33 mouse cellular contexts compared by ENCODE assay signal in genomic region chr3:105901468-105901867, GRCm38 (mm10). TPM values are rescaled to one million over a fixed set of nuclear protein-coding genes. Genes with fewer than 3 reads are reported as not detected.
"Had no signal": no experiment of that assay in that cellular context is flagged by ENCODE, and none has a peak within 500 bp of the region (broad histone marks: within the 10 kb centered on the region; RNA-seq: fewer than 3 reads in every experiment).

No protein-coding gene starts in this region.

- H3K4me3 ChIP-seq: embryonic facial prominence, embryonic 10.5 days; embryonic facial prominence, embryonic 12.5 days; embryonic facial prominence, embryonic 13.5 days; embryonic facial prominence, embryonic 15.5 days; erythroblast, embryonic 14.5 days; forebrain, embryonic 10.5 days; forebrain, embryonic 12.5 days; forebrain, embryonic 13.5 days; forebrain, embryonic 15.5 days; gastrocnemius, adult 2 months had no signal

- DNase-seq: cerebellum, adult 18-20 months; cerebellum, adult 2 months; cerebellum, adult 8-10 months; cerebellum, adult 9-10 months; cerebellum, adult 9-11 months; cerebellum, postnatal 10 days; cerebellum, postnatal 14 days; cerebellum, postnatal 25 days; cerebellum, postnatal 36 days; embryo, embryonic 11 days; forebrain, postnatal 0 days; gastrocnemius, adult 2 months; gastrocnemius, postnatal 10 days; gastrocnemius, postnatal 14 days; gastrocnemius, postnatal 25 days; gastrocnemius, postnatal 36 days had no signal

- H3K4me2 ChIP-seq: embryonic facial prominence, embryonic 12.5 days; embryonic facial prominence, embryonic 13.5 days; embryonic facial prominence, embryonic 15.5 days; forebrain, embryonic 12.5 days; forebrain, embryonic 13.5 days; forebrain, embryonic 15.5 days had no signal

- H3K4me1 ChIP-seq: embryonic facial prominence, embryonic 10.5 days; embryonic facial prominence, embryonic 12.5 days; embryonic facial prominence, embryonic 13.5 days; forebrain, embryonic 13.5 days; forebrain, embryonic 15.5 days had no signal

- ATAC-seq: forebrain, embryonic 13.5 days; forebrain, embryonic 14.5 days; forebrain, embryonic 15.5 days; forebrain, embryonic 16.5 days; forebrain, postnatal 0 days had no signal

- H3K27ac ChIP-seq: embryonic facial prominence, embryonic 10.5 days; embryonic facial prominence, embryonic 12.5 days; embryonic facial prominence, embryonic 13.5 days; embryonic facial prominence, embryonic 15.5 days; forebrain, embryonic 10.5 days; forebrain, embryonic 12.5 days; forebrain, embryonic 13.5 days; forebrain, embryonic 15.5 days; gastrocnemius, adult 2 months had no signal

- H3K36me3 ChIP-seq: embryonic facial prominence, embryonic 10.5 days; embryonic facial prominence, embryonic 12.5 days; embryonic facial prominence, embryonic 13.5 days; embryonic facial prominence, embryonic 15.5 days; forebrain, embryonic 10.5 days; forebrain, embryonic 12.5 days; forebrain, embryonic 15.5 days had no signal

- H3K9me3 ChIP-seq: embryonic facial prominence, embryonic 10.5 days; embryonic facial prominence, embryonic 12.5 days; embryonic facial prominence, embryonic 13.5 days; embryonic facial prominence, embryonic 15.5 days; forebrain, embryonic 10.5 days; forebrain, embryonic 12.5 days; forebrain, embryonic 13.5 days; forebrain, embryonic 15.5 days had no signal

- H3K27me3 ChIP-seq: embryonic facial prominence, embryonic 12.5 days; embryonic facial prominence, embryonic 13.5 days; embryonic facial prominence, embryonic 15.5 days; forebrain, embryonic 13.5 days; forebrain, embryonic 15.5 days had no signal

- H3K9ac ChIP-seq: embryonic facial prominence, embryonic 12.5 days; embryonic facial prominence, embryonic 13.5 days; embryonic facial prominence, embryonic 15.5 days; forebrain, embryonic 12.5 days; forebrain, embryonic 13.5 days; forebrain, embryonic 15.5 days; forebrain, postnatal 0 days had no signal

RNA-seq across cellular contexts. Expression of gene Tmigd3, which starts 30.8 kb away (rescaled TPM):
- total RNA-seq: common myeloid progenitor, adult 5-6 weeks; forebrain, postnatal 0 days; gastrocnemius, adult 18-20 months; gastrocnemius, adult 2 months; gastrocnemius, postnatal 14 days; gastrocnemius, postnatal 25 days; gastrocnemius, postnatal 36 days; gastrocnemius, postnatal 4 days had no signal
- polyA plus RNA-seq: embryonic facial prominence, embryonic 10.5 days; embryonic facial prominence, embryonic 11.5 days; embryonic facial prominence, embryonic 12.5 days; embryonic facial prominence, embryonic 13.5 days; erythroblast, embryonic 14.5 days; forebrain, embryonic 10.5 days; forebrain, embryonic 12.5 days; forebrain, embryonic 13.5 days; forebrain, embryonic 14.5 days; forebrain, embryonic 16.5 days; forebrain, postnatal 0 days had no signal

RNA-seq across cellular contexts. Expression of gene Adora3, which starts 30.8 kb away (rescaled TPM):
- total RNA-seq: gastrocnemius, adult 18-20 months; gastrocnemius, adult 2 months; gastrocnemius, postnatal 14 days; gastrocnemius, postnatal 36 days; heart, adult 18-20 months had no signal
- polyA plus RNA-seq: embryonic facial prominence, embryonic 10.5 days; embryonic facial prominence, embryonic 11.5 days; erythroblast, embryonic 14.5 days; forebrain, embryonic 11.5 days had no signal

RNA-seq across cellular contexts. Expression of gene I830077J02Rik, which starts 31.0 kb away (rescaled TPM):
- polyA plus RNA-seq: forebrain, embryonic 16.5 days had no signal
